Mouse (Mus musculus): ENCODE results near the gene Calr. TPM values are rescaled to one million over a fixed set of nuclear protein-coding genes. Genes with fewer than 3 reads are reported as not detected.

Calr gene
- polyA plus RNA-seq (2012; rRNA removed; ENCODE audit: low replicate concordance), result 216 and 341 TPM in 2 replicates

DNA sequence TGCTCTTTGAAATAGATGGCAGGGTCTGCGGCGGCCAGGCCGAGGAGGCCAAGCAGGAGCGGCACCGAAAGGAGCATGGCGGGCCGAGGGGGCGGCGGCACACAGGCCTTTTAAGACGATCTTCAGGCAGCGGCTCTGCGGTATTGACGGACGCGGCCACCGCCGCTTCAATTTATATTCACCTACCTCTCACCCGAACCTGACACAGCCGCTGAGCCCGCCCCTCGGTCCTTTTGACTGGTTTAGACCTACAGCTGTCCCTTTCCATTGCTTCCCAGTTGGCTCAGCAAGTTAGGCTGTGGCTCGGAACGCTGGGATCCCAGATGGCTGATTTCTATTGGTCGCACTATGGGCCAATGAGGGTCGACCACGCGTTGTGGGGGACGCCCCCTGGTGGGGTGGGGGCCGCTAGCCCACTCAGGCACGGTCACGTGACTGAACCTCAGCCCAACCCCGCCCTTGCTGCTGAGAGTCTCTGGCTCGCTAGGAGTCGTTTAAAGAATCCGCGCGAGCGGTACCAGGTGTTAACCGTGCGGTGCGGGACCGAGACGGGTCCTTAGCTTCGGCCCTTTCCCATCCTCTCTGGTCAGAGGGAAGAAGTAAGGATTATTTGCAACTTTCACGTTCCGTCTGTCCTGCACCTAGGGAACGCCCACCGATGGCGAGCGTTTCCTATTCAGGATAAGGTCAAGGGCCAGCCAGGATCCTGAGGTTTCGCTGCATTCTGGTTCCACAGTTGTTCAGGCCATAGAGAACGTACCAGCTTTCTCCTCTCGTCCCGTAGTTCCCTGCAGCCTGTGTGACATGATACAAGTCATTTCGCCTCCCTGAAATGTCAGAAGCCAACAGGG is at the start of gene Calr:
TSS of gene Calr (minus strand) at position 213 of the 851 bp plus-strand sequence.

DNA sequence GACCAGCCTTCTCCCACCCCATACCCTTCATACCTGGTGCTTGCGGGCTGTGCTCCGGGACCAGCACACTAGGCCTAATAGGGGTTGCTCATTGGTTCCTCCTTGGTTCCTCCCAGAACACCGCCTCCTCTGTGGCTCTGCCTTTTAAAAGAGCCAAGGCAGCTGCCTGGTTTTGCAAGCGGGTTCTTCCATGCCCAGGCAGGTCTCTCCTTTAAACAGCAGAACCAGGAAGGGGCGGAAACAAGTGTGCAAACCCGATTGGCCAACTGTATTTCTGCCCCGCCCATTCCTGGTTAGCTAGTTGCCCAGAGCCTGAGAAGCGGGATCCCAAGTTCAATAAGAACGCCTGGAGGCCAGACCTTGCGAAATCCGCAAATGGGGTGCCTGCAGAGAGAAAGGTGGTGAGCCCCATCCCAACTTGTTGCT is 47.0 kb upstream of the Calr start, which contains the start of gene Gcdh:
TSS of gene Gcdh (minus strand) at position 213 of the 426 bp plus-strand sequence.

DNA sequence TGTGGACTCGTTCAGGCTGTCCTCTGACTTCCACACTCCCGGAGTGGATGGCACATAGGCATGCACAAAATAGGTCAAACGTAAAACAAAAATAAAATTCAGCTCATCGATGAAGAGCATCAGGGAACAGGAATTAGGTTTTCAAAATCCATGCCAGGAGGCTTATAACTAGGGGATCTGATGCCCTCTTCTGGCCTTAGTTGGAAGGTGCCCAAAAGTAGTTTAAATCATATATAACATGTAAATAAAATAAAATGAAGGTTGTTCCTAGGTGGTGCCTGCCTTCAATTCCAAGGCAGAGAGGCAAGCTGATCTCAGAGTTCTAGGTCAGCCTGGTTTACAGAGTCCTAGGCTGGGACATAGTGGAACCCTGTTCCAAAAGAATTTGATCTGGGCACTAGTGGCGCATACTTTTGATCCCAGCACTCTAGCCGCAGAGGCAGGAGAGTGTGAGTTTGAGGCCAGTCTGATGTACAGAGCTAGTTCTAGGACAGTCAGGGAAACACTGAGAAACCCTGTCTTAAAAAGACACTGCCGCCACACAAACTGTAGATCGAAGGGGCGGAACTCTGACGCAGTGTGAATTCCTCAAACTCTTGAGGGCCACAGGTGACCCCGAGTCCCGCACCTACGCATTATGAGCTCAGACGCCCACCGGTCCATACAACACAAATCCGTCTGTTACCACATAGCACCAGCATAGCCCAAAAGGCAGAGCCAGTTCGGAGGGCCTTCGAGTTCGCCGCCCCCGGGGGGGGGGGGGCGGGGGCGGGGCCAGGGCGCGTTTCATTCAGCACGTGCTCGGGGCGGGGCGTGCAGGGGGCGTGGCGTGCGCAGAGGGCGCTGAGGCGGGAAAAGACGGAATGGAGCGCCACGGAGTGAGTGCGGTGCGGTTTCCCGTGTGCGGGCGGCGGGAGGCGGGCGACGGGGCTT is 24.9 kb upstream of the Calr start, which contains the start of gene Syce2:
TSS of gene Syce2 (plus strand) at position 736 of the 933 bp plus-strand sequence.

DNA sequence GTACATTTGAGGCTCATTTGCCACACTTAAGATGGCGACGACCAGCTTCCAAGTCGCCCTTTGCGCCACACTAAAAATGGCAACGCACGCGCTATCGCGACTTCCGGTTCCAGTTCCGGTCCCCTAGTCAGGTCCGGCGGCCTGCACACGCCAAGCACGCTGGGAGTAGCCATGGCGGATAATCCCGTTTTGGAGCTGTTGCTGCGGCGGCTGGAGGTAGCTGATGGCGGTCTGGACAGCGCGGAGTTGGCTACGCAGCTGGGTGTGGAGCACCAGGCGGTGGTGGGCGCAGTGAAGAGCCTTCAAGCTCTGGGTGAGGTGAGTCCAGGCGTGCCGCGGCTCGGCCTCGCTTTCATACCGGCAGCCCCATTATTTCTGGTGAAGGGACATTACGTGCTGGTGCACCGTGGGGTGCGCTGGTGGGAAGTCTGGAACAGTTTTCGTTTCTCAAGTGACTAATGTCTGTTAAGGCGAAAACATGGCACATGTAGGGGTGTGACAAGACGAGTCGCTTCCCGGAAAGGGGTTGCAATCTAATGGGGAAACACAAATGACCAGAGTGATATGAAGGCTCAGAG is 10.2 kb upstream of the Calr start, which contains the start of gene Farsa:
TSS of gene Farsa (plus strand) at position 126 of the 578 bp plus-strand sequence.

DNA sequence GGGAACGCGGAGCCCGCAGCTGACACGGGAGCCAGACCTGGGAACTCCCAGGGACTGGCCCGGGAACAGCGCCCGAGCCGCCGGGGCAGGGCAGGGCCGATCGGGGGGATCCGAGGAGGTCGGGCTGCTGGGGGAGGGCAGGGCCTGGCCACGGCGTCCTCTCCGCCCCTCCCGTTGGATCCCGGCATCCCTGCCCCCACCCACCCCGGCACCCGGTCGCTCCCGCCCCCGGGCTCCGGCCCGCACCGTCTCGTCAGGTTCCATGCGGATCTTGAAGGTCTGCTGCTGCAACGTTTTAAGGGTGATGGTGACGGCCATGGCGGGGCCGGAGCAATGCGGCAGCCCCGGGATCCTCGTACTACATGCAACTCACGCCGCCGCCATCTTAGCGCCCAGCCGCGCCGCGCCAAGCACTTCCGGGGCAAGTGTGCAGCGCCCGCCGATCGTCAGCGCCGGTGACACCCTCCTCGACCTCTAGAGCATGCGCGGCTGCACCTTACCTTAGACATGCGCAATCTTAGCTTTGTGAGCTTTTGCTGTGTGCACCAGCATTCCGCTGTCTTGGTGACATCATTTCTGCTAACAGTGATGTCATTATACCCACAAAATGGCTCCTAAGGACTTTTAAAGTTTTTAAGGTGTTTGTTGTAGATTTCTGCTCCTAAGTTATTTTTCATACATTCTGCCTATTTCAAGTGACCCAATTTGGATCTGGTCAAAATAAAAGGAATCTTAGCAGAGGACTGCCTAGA is 6.3 kb downstream of the Calr start, which contains the start of gene Rad23a:
TSS of gene Rad23a (minus strand) at position 418 of the 752 bp plus-strand sequence.

DNA sequence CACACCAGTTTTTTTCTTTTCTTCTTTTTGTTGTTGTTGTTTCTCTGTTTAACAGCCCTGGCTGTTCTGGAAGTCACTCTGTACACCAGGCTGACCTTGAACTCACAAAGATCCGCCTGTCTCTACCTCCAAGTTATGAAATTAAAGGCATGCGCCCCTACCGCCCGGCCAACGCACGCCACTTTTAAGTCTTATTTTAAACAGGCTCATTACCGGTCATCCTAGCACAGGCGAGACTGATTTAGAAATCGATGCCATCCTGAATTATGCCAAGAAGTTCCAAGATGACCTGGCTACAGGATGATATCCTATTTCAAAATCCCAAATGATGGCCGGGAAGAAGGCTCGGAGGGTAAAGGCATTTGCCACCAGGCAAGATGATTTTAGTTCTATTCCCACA is 15.2 kb downstream of the Calr start, which contains the start of gene Gadd45gip1:
TSS of gene Gadd45gip1 (plus strand) at position 33 of the 400 bp plus-strand sequence.

DNA sequence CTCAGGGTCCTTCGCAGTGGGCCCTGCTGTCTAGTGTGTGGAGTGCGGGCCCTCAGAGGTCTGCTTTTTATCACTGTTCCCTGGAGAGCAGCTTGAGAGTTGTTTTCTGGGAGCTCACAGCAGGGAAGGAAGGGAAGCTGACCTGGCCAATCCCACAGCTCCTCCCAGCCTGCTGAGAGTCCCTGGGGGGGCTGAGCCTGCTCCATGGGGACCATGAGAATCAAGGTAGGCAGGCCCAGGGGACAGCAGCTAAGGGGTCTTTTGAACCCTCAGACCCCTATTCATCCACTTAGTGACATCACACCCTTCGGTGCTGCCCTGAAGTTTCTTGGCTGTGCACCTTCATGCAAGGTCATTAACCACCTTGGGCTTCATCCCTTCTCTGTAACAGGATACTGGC is 24.0 kb downstream of the Calr start, which contains the start of gene Dand5:
TSS of gene Dand5 (minus strand) at position 101 of the 400 bp plus-strand sequence.

DNA sequence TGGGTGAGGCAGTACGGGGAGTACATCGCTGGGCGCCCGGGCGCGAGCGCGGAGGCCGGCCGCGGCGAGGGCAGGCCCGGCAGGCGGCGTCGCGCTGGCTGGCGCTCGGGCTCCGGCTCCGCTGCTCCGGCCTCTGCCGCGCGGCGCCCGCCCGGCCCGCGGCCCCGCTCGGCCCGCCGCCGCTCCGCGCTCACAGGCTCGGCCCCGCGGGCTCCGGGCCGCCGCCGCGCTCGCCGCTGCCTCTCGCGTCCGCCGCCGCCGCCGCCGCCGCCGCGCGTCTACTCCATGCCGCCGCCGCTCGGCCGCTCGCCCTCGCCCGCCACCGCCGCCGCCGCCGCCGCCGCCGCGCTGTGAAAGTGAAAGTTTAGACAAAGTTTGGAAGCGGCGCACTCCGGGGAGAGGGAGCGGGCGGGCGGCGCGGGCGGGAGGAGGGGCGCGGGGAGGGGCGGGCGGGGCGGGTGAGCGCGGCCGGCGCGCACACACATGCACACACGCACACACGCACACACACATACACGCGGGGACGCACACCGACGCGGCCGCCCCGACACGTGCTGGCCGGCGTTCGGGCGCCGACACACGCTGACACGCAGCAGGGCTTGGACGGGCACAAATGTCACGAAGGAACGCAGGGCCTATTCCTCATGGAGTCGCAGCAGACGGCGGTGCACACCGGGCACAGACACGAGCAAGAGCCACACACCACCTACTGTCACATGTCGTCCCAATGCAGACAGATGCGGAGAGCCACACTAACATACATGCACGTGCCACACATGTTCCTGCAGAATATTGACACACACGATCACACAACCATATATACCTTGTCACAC is 46.5 kb downstream of the Calr start, which contains the start of gene Nfix:
TSS of gene Nfix (minus strand) at position 346 of the 833 bp plus-strand sequence.

Other genes with a start within 250 kb of the Calr start
- 10.9 and 23.8 TPM in 2 replicates for gene Ier2, start 184.1 kb downstream of the Calr start, polyA plus RNA-seq (2012; rRNA removed; ENCODE audit: low replicate concordance)
- gene Trmt1, start 160.6 kb downstream of the Calr start, polyA plus RNA-seq (2012; rRNA removed; ENCODE audit: low replicate concordance), result 72.4 and 132 TPM in 2 replicates
- 73.3 and 129 TPM in 2 replicates for gene Nacc1, start 159.1 kb downstream of the Calr start, polyA plus RNA-seq (2012; rRNA removed; ENCODE audit: low replicate concordance)
- gene Lyl1, start 145.5 kb downstream of the Calr start, polyA plus RNA-seq (2012; rRNA removed; ENCODE audit: low replicate concordance), result 13.9 and 16.3 TPM in 2 replicates
- 0.86 and 1.6 TPM in 2 replicates for gene G430095P16Rik, start 123.9 kb downstream of the Calr start, polyA plus RNA-seq (2012; rRNA removed; ENCODE audit: low replicate concordance)
- gene Nfix, start 46.6 kb downstream of the Calr start, polyA plus RNA-seq (2012; rRNA removed; ENCODE audit: low replicate concordance), result 59.3 and 122 TPM in 2 replicates
- gene Dand5, start 24.1 kb downstream of the Calr start, polyA plus RNA-seq (2012; rRNA removed; ENCODE audit: low replicate concordance), result 4.0 TPM in 2 replicates
- gene Gadd45gip1, start 15.4 kb downstream of the Calr start, polyA plus RNA-seq (2012; rRNA removed; ENCODE audit: low replicate concordance), result 10.2 and 33.6 TPM in 2 replicates
- gene Rad23a, start 6.3 kb downstream of the Calr start, polyA plus RNA-seq (2012; rRNA removed; ENCODE audit: low replicate concordance), result 104 and 105 TPM in 2 replicates
- 43.3 and 77.7 TPM in 2 replicates for gene Farsa, start 10.1 kb upstream of the Calr start, polyA plus RNA-seq (2012; rRNA removed; ENCODE audit: low replicate concordance)
- 1.1 and 2.7 TPM in 2 replicates for gene Syce2, start 25.2 kb upstream of the Calr start, polyA plus RNA-seq (2012; rRNA removed; ENCODE audit: low replicate concordance)
- gene Gcdh, start 47.0 kb upstream of the Calr start, polyA plus RNA-seq (2012; rRNA removed; ENCODE audit: low replicate concordance), result 87.4 and 112 TPM in 2 replicates
- 0.22 and 0.30 TPM in 2 replicates for gene Klf1, start 55.0 kb upstream of the Calr start, polyA plus RNA-seq (2012; rRNA removed; ENCODE audit: low replicate concordance)
- gene Dnase2a, start 61.6 kb upstream of the Calr start, polyA plus RNA-seq (2012; rRNA removed; ENCODE audit: low replicate concordance), result 29.4 and 31.5 TPM in 2 replicates
- 0.03 and 0.10 TPM in 2 replicates for gene Mast1, start 90.4 kb upstream of the Calr start, polyA plus RNA-seq (2012; rRNA removed; ENCODE audit: low replicate concordance)
- not detected in 2 replicates for gene Rtbdn, start 100.1 kb upstream of the Calr start, polyA plus RNA-seq (2012; rRNA removed; ENCODE audit: low replicate concordance)
- gene Gm49661, start 122.5 kb upstream of the Calr start, polyA plus RNA-seq (2012; rRNA removed; ENCODE audit: low replicate concordance), result not detected in 2 replicates
- 246 and 252 TPM in 2 replicates for gene Prdx2, start 122.7 kb upstream of the Calr start, polyA plus RNA-seq (2012; rRNA removed; ENCODE audit: low replicate concordance)
- 38.6 and 47.8 TPM in 2 replicates for gene Rnaseh2a, start 122.8 kb upstream of the Calr start, polyA plus RNA-seq (2012; rRNA removed; ENCODE audit: low replicate concordance)
- 35.0 and 39.1 TPM in 2 replicates for gene Junb, start 131.8 kb upstream of the Calr start, polyA plus RNA-seq (2012; rRNA removed; ENCODE audit: low replicate concordance)
- 2.5 and 10.6 TPM in 2 replicates for gene Hook2, start 143.7 kb upstream of the Calr start, polyA plus RNA-seq (2012; rRNA removed; ENCODE audit: low replicate concordance)
- not detected in 2 replicates for gene Best2, start 167.6 kb upstream of the Calr start, polyA plus RNA-seq (2012; rRNA removed; ENCODE audit: low replicate concordance)
- 184 and 205 TPM in 2 replicates for gene Asna1, start 178.3 kb upstream of the Calr start, polyA plus RNA-seq (2012; rRNA removed; ENCODE audit: low replicate concordance)
- gene Trir, start 179.9 kb upstream of the Calr start, polyA plus RNA-seq (2012; rRNA removed; ENCODE audit: low replicate concordance), result 61.2 and 143 TPM in 2 replicates
- 74.9 and 104 TPM in 2 replicates for gene Tnpo2, start 190.0 kb upstream of the Calr start, polyA plus RNA-seq (2012; rRNA removed; ENCODE audit: low replicate concordance)
- gene Fbxw9, start 213.1 kb upstream of the Calr start, polyA plus RNA-seq (2012; rRNA removed; ENCODE audit: low replicate concordance), result 36.0 and 48.0 TPM in 2 replicates
- 0.85 TPM in 1 of 2 replicates, not detected in the other for gene Gm5741, start 221.0 kb upstream of the Calr start, polyA plus RNA-seq (2012; rRNA removed; ENCODE audit: low replicate concordance)
- 31.5 and 54.1 TPM in 2 replicates for gene Dhps, start 224.8 kb upstream of the Calr start, polyA plus RNA-seq (2012; rRNA removed; ENCODE audit: low replicate concordance)
- gene Wdr83os, start 233.8 kb upstream of the Calr start, polyA plus RNA-seq (2012; rRNA removed; ENCODE audit: low replicate concordance), result 156 and 164 TPM in 2 replicates
- 33.8 and 37.5 TPM in 2 replicates for gene Wdr83, start 234.4 kb upstream of the Calr start, polyA plus RNA-seq (2012; rRNA removed; ENCODE audit: low replicate concordance)
- 98.6 and 103 TPM in 2 replicates for gene Man2b1, start 236.3 kb upstream of the Calr start, polyA plus RNA-seq (2012; rRNA removed; ENCODE audit: low replicate concordance)

Data from subcutaneous adipose tissue, adult 2 months (tissue).